Mouse (Mus musculus) c-Kit-positive CD71-positive TER-119-positive erythroid progenitor cells, embryonic 14.5 days (primary cell): ENCODE data around the gene Trpd52l3.
"Not testable (repeated sequence)": the region's sequence is repeated elsewhere in the genome, so short reads cannot be mapped to it uniquely, and the experiment has no call there.

Experiments
- DNase-seq: peaks from one replicate; pipeline ENCODE4 v3.0.0-alpha.2; 2013; ENCODE audit warnings: low spot score

Gene Trpd52l3

GRCm38 (mm10) chr19:30003621-30004020 is at the start of gene Trpd52l3:
TSS of gene Trpd52l3 (plus strand) at chr19:30003790.
- no peak for DNase-seq

DNA sequence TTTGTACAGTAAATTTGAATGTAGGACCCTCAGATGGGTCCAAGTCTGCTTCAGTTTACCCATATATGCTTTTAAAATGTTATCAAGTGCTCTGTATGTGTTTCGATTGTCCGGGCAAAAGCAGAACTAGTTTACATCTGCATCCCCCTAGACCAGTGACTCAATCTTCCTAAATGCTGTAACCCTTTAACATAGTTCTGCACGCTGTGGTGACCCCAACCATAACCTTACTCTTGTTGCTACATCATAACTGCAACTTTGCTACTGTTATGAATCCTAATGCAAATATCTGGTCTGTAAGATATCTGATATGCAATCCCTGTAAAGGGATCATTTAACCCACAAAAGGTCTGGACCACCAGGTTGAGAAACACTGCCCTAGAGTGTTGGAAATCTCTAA is 49.8 kb upstream of the Trpd52l3 start:
- DNase-seq: no peak

- DNase-seq: no peak
Measured at GRCm38 (mm10) chr19:29955454-29955853, 48.1 kb upstream of the Trpd52l3 start.

DNA sequence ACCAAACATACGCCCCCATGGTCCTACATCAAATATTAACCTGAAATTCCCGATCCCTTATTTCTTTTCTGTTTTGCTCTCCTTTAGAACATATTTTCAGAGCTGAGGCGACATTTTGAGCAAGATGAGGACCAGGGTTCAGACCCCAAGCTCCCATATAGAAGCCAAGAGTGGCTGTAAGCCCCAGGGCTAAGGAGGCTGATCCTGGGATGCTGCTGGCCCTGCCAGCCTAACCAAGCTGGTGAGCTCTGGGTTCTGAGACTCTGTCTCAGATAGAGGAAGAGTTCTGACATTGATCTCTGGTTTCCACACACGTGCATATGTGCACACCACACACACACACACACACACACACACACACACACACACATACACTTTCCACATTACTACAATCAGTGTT is 42.7 kb upstream of the Trpd52l3 start:
- no peak for DNase-seq

- DNase-seq: no peak
Measured at GRCm38 (mm10) chr19:29961842-29962241, 41.7 kb upstream of the Trpd52l3 start.

GRCm38 (mm10) chr19:29963598-29964092 is 39.9 kb upstream of the Trpd52l3 start:
- no peak for DNase-seq

- DNase-seq: no peak
Measured at GRCm38 (mm10) chr19:29967960-29968359, 35.6 kb upstream of the Trpd52l3 start.

- DNase-seq: no peak
Measured at GRCm38 (mm10) chr19:29973396-29973795, 30.2 kb upstream of the Trpd52l3 start.

DNA sequence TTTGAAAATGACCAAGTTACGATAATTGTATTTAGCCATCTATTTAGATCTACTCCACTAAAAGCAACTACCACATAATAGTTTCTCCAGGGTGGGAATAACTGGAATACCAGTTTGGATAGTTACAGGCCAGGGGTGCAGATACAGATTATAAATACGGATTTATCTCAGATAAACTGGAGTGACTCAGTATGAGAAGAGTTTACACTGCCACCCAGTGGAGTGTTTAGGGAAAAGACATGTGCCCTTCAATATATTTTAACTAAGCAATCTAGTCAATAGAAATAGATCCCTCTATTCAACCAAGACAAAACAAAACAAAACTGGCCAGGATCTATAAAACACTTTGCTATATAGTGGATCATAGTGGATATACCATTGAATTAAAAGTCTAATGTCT is 24.7 kb upstream of the Trpd52l3 start:
- peak; percentile 7 for DNase-seq

- no peak for DNase-seq
Measured at GRCm38 (mm10) chr19:29979452-29980089, 24.0 kb upstream of the Trpd52l3 start.

DNA sequence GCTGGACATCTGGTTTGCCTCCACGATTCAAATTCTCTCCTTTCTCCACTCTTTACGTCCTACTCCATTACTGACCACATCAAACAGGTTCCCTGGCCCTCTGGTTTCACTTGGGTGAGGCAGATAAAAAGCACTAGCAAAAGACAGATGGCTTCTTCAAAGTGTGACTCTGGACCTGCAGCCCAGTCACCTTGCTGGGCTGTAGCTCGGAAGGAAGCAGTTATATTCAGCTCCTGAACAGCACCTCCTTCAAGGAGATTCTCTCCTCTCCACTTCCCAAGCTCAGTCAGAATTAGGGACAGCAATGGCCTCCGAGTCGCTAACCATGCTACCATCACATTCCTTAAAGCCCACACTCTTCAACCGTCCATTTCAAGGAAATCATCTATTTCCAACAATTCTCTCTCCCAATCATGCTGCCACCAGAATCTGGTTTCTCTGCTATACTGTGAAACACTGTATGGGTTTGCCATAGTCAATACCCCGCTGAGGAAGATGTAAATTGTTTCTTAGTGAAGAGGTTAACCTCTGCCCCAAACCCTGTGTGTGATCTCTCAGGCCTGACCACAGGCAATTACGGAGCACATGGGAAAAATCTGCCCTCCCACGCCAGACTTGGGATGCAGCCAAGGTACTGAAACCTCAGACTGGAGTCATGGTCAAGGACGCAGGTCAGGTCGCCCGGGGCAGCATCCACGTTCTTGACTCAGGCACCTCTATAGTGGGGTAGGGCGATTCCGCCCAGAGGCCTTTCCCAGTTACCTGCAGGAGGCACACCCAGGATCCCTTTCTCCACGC is 19.2 kb upstream of the Trpd52l3 start:
- no peak for DNase-seq

DNA sequence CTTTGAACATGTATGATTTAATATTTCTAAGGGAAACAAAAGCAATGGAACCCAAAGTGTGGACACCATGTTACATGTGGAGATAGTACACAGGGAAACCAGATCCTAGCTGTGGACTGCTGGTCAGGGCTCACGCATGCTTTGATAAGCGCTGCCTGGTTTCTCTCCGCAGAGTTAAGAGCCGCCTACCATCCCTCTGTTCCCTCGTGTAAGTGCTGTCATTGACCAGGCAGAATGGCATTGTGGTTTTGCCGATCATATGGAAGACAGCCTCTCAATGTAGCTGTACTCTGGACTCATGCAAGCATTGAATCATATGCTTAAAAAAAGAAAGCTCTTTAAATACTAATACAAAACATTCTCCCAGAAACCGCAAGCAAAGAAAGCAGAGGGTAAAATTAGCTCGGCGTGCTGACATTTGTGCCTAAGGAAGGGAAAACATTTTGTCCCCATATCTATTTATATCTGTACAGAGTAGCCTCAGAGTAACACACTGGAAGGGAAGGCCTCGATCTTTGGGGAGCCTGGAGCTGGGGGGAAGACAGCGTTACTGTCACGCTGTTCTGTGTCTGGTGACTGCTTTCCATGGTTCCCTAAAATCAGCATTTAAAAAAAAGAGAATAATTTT is 17.0 kb upstream of the Trpd52l3 start:
- no peak for DNase-seq

DNA sequence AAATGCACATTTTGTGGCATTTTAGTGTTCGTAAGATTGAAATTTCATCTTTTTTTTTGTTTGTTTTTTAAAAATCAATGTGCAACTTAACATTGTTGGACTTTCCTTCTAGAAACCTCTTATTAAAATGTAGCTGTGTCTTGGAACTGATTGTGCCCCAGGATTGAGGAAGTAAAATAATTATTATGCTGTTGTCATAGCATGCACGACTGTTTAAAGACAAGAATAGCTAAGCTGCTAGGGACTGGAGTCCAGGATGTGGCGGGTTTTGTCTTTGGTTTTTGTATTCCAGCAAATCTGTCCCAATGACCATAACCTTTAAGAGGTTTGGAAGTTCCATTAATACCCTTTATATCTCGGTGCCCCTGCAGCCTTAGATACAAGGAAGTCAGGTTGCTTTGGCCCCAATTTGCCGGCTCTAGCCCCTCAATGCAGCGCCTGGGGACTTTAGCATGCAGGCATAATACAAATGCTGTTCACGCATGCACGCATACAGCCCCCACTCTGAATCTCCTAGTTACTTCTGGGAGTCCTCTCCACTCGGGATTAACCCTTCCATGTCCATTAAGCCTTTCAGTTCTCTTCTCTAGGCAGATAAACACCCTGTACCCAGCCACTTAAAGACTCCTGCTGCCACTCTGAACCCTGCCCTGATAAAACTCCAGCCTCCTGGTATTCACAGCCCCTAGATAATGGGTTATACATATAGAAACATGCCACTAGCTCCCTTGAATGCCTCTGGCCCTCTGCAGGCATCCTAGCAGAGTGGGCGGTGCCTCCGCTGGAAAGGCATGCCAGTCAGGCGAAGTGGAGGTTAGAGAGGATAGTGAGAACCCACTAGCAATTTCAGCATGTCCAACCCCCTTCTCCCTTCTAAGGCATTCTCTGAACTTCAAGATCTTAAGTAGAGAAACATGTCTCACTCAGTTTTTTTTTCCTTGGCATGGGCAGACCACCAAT is 2.9 kb upstream of the Trpd52l3 start:
- no peak for DNase-seq

DNA sequence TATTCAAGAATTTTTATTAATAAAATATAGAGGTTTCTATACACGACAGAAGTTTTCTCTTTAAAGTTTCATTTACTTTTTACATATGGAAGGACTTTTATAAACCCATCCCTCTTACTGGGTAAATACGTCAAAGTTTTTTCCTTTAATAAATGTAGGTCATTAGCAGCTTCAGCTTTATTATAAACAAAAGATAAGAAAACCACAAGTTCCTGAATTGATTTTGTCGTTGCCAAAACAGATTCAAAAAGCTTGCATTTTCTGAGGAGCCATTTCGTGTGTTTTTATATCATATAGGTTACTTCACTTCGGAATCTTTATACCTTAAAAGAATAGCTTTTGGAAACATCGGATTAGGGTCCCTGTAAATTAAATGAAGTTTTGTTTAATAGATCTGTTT is 2.0 kb upstream of the Trpd52l3 start:
- DNase-seq: no peak

DNA sequence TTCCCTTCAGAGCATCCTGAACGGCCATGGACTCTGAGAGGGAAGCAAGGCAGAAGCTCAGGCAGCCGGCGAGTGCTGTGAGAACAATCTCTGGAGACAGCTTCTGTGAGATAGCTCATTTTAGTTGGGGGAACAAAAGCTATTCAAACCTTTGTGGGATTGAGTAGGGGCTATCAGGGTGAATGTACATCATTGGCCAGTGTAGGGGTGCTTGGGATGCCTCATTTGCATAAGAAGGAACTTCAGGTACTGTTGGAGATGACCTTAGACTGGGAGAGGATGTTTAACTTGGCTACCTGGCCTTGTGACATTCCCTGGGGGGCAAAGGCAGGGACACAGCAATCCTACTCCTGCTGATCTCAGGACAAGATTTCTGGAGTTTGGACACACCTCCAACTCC is 2.8 kb downstream of the Trpd52l3 start:
- DNase-seq: no peak

GRCm38 (mm10) chr19:30010520-30011296 is 7.1 kb downstream of the Trpd52l3 start:
- no peak for DNase-seq

- no peak for DNase-seq
Measured at GRCm38 (mm10) chr19:30014331-30014730, 10.7 kb downstream of the Trpd52l3 start.

GRCm38 (mm10) chr19:30016156-30016555 is 12.6 kb downstream of the Trpd52l3 start:
- no peak for DNase-seq

DNA sequence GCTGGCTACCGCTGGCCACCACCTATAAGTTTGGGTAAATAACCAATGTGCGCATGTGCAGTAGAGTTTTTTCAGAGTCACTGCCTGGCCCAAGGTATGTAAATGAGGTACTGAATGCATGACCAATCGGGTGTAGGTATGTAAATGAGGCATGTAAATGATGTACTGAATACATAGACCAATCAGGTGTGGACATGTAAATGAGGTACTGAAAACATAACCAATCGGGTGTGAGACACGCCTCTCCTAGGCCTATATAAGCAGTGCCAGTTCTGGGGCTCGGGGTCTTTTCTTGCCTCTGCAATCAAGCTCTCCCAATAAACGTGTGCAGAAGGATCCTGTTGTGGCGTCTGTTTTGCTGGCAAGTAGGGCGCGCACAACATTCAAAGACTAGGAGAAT is 19.8 kb downstream of the Trpd52l3 start:
- not testable (repeated sequence) for DNase-seq

- DNase-seq: no peak
Measured at GRCm38 (mm10) chr19:30029002-30029710, 25.6 kb downstream of the Trpd52l3 start.
